ENCODE assay signal across 17 mouse cellular contexts in the genomic region with DNA sequence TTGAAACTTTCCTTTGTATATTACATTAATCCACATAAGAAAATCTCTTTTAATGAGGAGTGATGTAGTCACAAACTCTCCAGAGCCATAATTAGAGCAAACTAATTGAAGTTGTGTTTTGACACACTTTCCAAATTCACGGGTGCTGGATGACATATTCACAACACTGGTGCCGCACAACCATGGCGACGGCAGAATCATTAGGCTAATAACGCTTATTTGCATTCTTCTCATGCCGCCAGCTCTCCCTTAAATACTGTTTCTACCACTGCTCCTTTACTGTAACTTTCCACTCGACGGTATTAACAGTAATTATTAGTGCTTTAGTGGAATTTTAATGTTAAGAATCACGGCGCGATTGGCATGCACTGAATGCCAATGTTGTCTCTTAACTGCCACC.
A peak's percentile ranks its signal among the peaks of the same experiment; 100 is the strongest.
DNase-seq lines count a peak whose midpoint lies in the region; ATAC-seq and TF ChIP-seq lines count a peak whose summit lies in the region.
"Had no signal": no experiment of that assay in that cellular context is flagged by ENCODE, and none has a peak within 500 bp of the region (broad histone marks: within the 10 kb centered on the region; RNA-seq: fewer than 3 reads in every experiment).

No protein-coding gene starts in this region.

- H3K36me3 ChIP-seq in forebrain, embryonic 13.5 days (ENCODE audit: poor library complexity, severe bottlenecking) = peaks cover 13% of the 10 kb centered on the region
- H3K36me3 ChIP-seq in limb, embryonic 12.5 days = peaks cover 4% of the 10 kb centered on the region; the same call in 1 of the 2 replicates
- H3K36me3 ChIP-seq: heart, embryonic 15.5 days had no signal

- peaks cover 67% of the 10 kb centered on the region for H3K4me1 ChIP-seq in forebrain, embryonic 13.5 days
- peaks cover 89% of the 10 kb centered on the region for H3K4me1 ChIP-seq in limb, embryonic 12.5 days (replicated peaks)

- peaks cover 65% of the 10 kb centered on the region for H3K27me3 ChIP-seq in forebrain, embryonic 13.5 days
- no peaks in the 10 kb centered on the region for H3K27me3 ChIP-seq in limb, embryonic 12.5 days
- H3K27me3 ChIP-seq: heart, embryonic 15.5 days had no signal

- WGBS in forebrain, embryonic 13.5 days = 15% methylated on average over 11 of the region's 11 CpGs
- 37% methylated on average over 11 of the region's 11 CpGs for WGBS in limb, embryonic 12.5 days

- no peaks in the 10 kb centered on the region for H3K9me3 ChIP-seq in forebrain, embryonic 13.5 days (replicated peaks)
- no peaks in the 10 kb centered on the region for H3K9me3 ChIP-seq in limb, embryonic 12.5 days
- H3K9me3 ChIP-seq: heart, embryonic 15.5 days had no signal

- DNase-seq in left cerebral cortex, postnatal 14 days (ENCODE audit: low spot score in 2 of 2) = peak; percentile 28 to 54
- no peak for DNase-seq in left cerebral cortex, postnatal 25 days (ENCODE audit: low spot score in 2 of 2)
- DNase-seq in brain, embryonic 14.5 days (ENCODE audit: low read depth) = peak; percentile 95
- no peak for DNase-seq in thymus, postnatal 14 days
- no peak for DNase-seq in cerebellum, postnatal 36 days
- DNase-seq: adrenal gland, adult 2 months; cerebellum, adult 9-10 months; embryo, embryonic 11 days; heart, adult 11 months; layer of hippocampus, postnatal 36 days; liver; lung, adult 18-20 months; right cerebral cortex, postnatal 4 days; thymus, adult 2 months had no signal

- TF ChIP-seq CTCF in brain, embryonic 14.5 days (IDR thresholded peaks at IDR 0.05; ENCODE audit: borderline replicate concordance, extremely low read depth, insufficient read depth, insufficient read length) = no peak

- H3K4me2 ChIP-seq in forebrain, embryonic 13.5 days = no peak overlapping the region
- peak overlapping the region; percentile 31 for H3K4me2 ChIP-seq in limb, embryonic 12.5 days
- H3K4me2 ChIP-seq: heart, embryonic 15.5 days had no signal

- peak; percentile 70 for ATAC-seq in forebrain, embryonic 13.5 days
- ATAC-seq in limb, embryonic 12.5 days (ENCODE audit: insufficient number of reproducible peaks, insufficient read depth, low FRiP score, low TSS enrichment, low read depth) = no peak

- H3K4me3 ChIP-seq in forebrain, embryonic 13.5 days = no peak overlapping the region
- no peak overlapping the region for H3K4me3 ChIP-seq in limb, embryonic 12.5 days (replicated peaks)
- H3K4me3 ChIP-seq: heart, embryonic 15.5 days had no signal

- TF ChIP-seq POLR2A in brain, embryonic 14.5 days (IDR thresholded peaks at IDR 0.05; ENCODE audit: borderline replicate concordance, extremely low read depth, insufficient read depth, insufficient read length, poor library complexity, severe bottlenecking) = no peak

- peak overlapping the region; percentile 68 for H3K27ac ChIP-seq in forebrain, embryonic 13.5 days
- peak overlapping the region; percentile 91 for H3K27ac ChIP-seq in limb, embryonic 12.5 days
- H3K27ac ChIP-seq: heart, embryonic 15.5 days had no signal

- H3K9ac ChIP-seq in forebrain, embryonic 13.5 days = no peak overlapping the region
- H3K9ac ChIP-seq in limb, embryonic 12.5 days (replicated peaks) = no peak overlapping the region
- H3K9ac ChIP-seq: heart, embryonic 15.5 days had no signal

- intact Hi-C loops in left cerebral cortex, postnatal 14 days (cut with DNase I) = no loop called here
- intact Hi-C loops in left cerebral cortex, postnatal 25 days (cut with DNase I) = loop anchor here (5.0 kb wide), 1 partner anchor 61 kb away; no protein-coding TSS in a partner anchor

Comparison
In these comparisons a context has a peak if more than half of its experiments do, and no peak if none do; other contexts are left out.
1. DNase-seq: peak in left cerebral cortex, postnatal 14 days (2 of 2) and brain, embryonic 14.5 days (single experiment); none in left cerebral cortex, postnatal 25 days (0 of 2), thymus, postnatal 14 days (single experiment) and cerebellum, postnatal 36 days (0 of 2).